Mouse (Mus musculus) limb, embryonic 14.5 days (tissue): ENCODE data around the gene Fam207a. TPM values are rescaled to one million over a fixed set of nuclear protein-coding genes. Genes with fewer than 3 reads are reported as not detected.

Experiments
- ATAC-seq: fragments of 200-750 bp; cut with Nextera tagmentation; 2 replicates; pipeline ENCODE4 v1.8.0; 2017; ENCODE audit warnings: low read depth, moderate number of reproducible peaks, moderate TSS enrichment; ENCODE audit not compliant: low FRiP score
- DNase-seq: peaks from one replicate; pipeline ENCODE4 v3.0.0-alpha.2; 2015; ENCODE audit warnings: low spot score
- H3K27ac ChIP-seq: fragments of 300-500 bp; sonication (generic); replicated peaks from 2 replicates; pipeline ENCODE4 v1.5.1; 2014; ENCODE audit warnings: low read depth, mild to moderate bottlenecking, low read length, moderate library complexity, mixed read lengths
- H3K27me3 ChIP-seq: fragments of 300-500 bp; sonication (generic); 2 replicates; pipeline ENCODE4 v1.6.1; 2014; ENCODE audit warnings: low read length, mixed read lengths; ENCODE audit not compliant: control insufficient read depth, insufficient read depth
- H3K36me3 ChIP-seq: fragments of 300-500 bp; sonication (generic); 2 replicates; pipeline ENCODE4 v1.6.1; 2014; ENCODE audit warnings: mild to moderate bottlenecking, low read length, moderate library complexity, mixed read lengths; ENCODE audit not compliant: control insufficient read depth, insufficient read depth
- H3K4me1 ChIP-seq: fragments of 300-500 bp; sonication (generic); 2 replicates; pipeline ENCODE4 v1.6.1; 2014; ENCODE audit warnings: antibody characterized with exemption, low read length, mixed read lengths; ENCODE audit not compliant: control insufficient read depth, insufficient read depth
- H3K4me2 ChIP-seq: fragments of 300-500 bp; sonication (generic); replicated peaks from 2 replicates; pipeline ENCODE4 v1.6.1; 2014; ENCODE audit warnings: low read depth, mild to moderate bottlenecking, low read length, moderate library complexity; ENCODE audit not compliant: severe bottlenecking
- H3K4me3 ChIP-seq: fragments of 300-500 bp; sonication (generic); replicated peaks from 2 replicates; pipeline ENCODE4 v1.5.1; 2014; ENCODE audit warnings: low read length
- H3K9ac ChIP-seq: fragments of 300-500 bp; sonication (generic); 2 replicates; pipeline ENCODE4 v1.6.1; 2014; ENCODE audit warnings: mild to moderate bottlenecking, low read depth, low read length, moderate library complexity; ENCODE audit not compliant: severe bottlenecking
- H3K9me3 ChIP-seq: fragments of 300-500 bp; sonication (generic); 2 replicates; pipeline ENCODE4 v1.6.1; 2016; ENCODE audit warnings: low read length; ENCODE audit not compliant: control insufficient read depth
- POLR2A ChIP-seq: fragments of 200-500 bp; IDR thresholded peaks from 2 replicates; pipeline ENCODE4 v1.8.0; 2012; ENCODE audit warnings: inconsistent platforms, mild to moderate bottlenecking, moderate library complexity, borderline replicate concordance; ENCODE audit not compliant: insufficient read depth, insufficient read length; ENCODE audit errors: extremely low read depth
- WGBS: fragments of 180-500 bp; shearing (Covaris S2); extraction: QIAGEN DNeasy Blood & Tissue Kit; methylation state at CpG from one replicate; pipeline ENCODE4 v1.1.7; 2014; 5-methylcytosine and 5-hydroxymethylcytosine counted together
- polyA plus RNA-seq, 2 experiments: library from polyadenylated mRNA; depleted of rRNA in 1 of 2; stranded (reverse) in 1 of 2; unstranded in 1 of 2; fragments of >200 nt; fragmentation: Nextera tagmentation in 1 of 2; extraction: Ambion mirVana in 1 of 2; gene quantifications; 2 replicates each; pipeline versions ENCODE4 v1.2.1 to v1.2.3; 2012 to 2014

The Fam207a gene
- polyA plus RNA-seq, 2 experiments, result 38.6 to 41.7 TPM

DNA sequence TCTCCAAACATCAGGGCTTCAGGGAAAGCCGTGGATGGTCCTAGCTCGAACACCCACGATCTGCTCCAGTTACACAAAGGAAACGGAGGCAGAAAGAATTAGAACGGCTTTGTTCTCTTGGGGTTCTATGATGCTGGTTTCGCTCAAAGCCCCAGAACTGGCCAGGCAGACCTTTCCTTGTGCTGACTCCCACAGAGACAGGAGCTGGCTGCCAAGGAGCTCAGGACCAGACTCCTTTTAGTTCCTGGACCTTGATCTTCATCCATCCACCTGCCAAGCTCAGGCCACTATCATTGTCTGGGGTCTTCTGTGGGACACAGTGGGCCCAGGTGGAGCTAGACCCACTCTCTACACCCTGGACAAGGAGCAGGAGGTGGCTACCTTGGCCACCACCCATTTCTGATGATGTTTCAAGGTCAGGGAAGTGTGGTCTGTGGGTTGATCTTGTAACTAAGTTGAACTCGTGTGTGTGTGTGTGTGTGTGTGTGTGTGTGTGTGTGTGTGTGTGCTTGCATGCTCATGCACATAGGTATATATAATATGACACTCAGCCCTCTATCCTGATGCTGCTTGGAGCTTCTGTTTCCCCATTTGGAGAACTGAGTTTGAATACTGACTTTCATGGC is 23.8 kb upstream of the Fam207a start:
- no peaks in the 10 kb centered on the region for H3K9me3 ChIP-seq
- ATAC-seq, result no peak

DNA sequence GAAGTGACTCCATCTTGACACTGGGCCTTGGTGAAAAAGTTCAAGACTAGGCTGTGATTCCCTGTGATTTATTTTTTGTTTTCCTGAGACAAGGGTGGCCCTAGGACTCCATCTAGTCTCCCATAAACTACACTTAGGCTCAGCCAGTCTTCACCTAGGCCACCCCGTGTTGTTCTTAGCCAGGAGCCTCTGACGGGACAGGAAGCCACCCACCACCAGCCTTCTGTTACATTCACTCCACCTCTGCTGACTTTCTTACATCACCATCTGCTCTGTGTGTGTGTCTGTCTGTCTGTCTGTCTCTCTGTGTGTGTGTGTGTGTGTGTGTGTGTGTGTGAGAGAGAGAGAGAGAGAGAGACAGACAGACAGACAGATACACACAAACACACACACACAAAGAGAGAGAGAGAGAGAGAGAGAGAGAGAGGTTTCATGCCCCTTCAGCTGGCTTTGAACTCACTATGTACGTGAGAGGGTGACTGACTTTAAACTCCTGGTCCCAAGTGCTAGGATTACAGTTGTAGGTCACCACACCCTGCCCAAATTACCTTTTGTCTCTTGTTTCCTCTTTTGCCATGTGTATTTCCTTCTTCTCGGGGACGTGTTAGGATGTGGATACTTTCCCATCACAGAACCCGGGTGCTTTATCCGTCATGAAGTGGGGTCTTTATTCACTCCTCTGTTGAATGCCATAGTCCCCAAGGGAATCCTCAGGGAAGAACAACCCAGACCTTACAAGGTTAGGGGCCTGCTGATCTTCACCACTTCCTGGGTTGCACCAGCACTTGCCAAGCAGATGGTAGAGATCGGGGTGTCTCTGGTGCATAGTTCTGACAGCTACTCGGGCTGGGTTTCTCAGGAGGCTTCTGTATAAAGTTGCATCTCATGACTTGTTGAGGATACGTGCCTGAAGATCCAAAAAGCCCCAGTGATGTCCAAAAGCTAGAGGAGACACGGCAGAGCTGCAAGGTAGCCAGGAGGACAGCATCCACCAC is 21.9 kb upstream of the Fam207a start:
- Histone ChIP-seq H3K27me3 (no peaks in the 10 kb centered on the region), H3K27ac (no peak overlapping the region), H3K36me3 (no peaks in the 10 kb centered on the region), H3K4me3 (no peak overlapping the region), H3K9ac (no peak overlapping the region), H3K4me1 (no peaks in the 10 kb centered on the region), H3K4me2 (no peak overlapping the region), H3K9me3 (no peaks in the 10 kb centered on the region)
- ATAC-seq (no peak), DNase-seq (no peak)
- 80% methylated on average over 11 of the region's 11 CpGs for WGBS
- no peak for TF ChIP-seq POLR2A

More for the DNA sequence above, 23.8 kb upstream of the Fam207a start:
- H3K36me3 ChIP-seq, result no peaks in the 10 kb centered on the region
- no peak overlapping the region for H3K4me2 ChIP-seq
- H3K27me3 ChIP-seq, result no peaks in the 10 kb centered on the region
- H3K4me1 ChIP-seq, result no peaks in the 10 kb centered on the region
- H3K4me3 ChIP-seq, result no peak overlapping the region
- no peak overlapping the region for H3K27ac ChIP-seq
- H3K9ac ChIP-seq, result no peak overlapping the region
- 79% methylated on average over 7 of the region's 7 CpGs for WGBS
- no peak for DNase-seq
- TF ChIP-seq POLR2A, result no peak

DNA sequence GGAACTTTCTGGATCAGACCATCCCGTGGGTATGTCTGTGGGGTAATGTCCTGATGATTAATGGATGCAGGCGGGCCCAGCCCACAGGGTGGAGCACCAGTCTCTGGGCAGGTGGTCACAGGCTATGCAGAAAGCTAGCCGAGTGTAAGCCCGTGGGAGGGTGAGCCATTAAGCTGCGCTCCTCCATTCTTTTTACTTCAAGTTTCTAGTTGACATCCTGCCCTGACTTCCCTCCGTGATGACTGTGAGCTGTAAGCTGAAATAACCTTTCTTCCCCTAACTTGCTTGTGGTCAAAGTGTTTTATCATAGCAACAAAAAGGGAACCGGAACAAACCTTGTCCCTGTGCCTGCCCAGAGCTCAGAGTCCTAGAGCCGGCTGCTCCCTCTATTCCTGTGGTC is 21.1 kb upstream of the Fam207a start:
- H3K4me2 ChIP-seq, result no peak overlapping the region
- ATAC-seq (no peak), DNase-seq (no peak)
- 65% methylated on average over 8 of the region's 8 CpGs for WGBS
- H3K27me3 ChIP-seq, result no peaks in the 10 kb centered on the region
- no peaks in the 10 kb centered on the region for H3K4me1 ChIP-seq
- no peak overlapping the region for H3K4me3 ChIP-seq
- H3K9me3 ChIP-seq, result no peaks in the 10 kb centered on the region
- no peak overlapping the region for H3K9ac ChIP-seq
- no peaks in the 10 kb centered on the region for H3K36me3 ChIP-seq
- H3K27ac ChIP-seq, result no peak overlapping the region
- no peak for TF ChIP-seq POLR2A

DNA sequence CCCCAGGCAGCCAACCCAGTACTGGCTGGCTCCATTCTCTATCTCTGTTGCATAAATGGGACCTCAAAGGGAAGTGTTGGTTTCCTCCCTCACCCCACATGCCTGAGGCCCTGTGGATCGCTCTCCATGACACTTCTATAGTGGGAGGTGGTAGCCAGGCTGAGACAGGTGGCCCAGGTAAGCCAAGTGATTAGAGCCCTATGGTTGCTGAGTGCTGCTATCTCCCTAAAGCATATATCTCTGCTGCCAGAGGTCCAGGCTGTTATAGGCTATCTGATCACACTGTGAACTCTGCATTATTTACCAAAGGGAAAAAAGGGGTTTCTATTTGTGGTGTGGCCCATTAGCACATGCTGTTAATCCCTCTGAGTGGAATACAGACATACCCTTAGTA is 16.4 kb upstream of the Fam207a start:
- TF ChIP-seq POLR2A, result no peak
- WGBS, result 71% methylated on average over 1 of the region's 1 CpGs
- no peak for ATAC-seq
- Histone ChIP-seq H3K27ac (no peak overlapping the region), H3K9me3 (no peaks in the 10 kb centered on the region), H3K4me2 (no peak overlapping the region), H3K4me3 (no peak overlapping the region), H3K27me3 (no peaks in the 10 kb centered on the region), H3K4me1 (no peaks in the 10 kb centered on the region), H3K9ac (no peak overlapping the region), H3K36me3 (no peaks in the 10 kb centered on the region)
- DNase-seq, result no peak
